Comparison of ENCODE assay signal across 8 mouse cellular contexts in the genomic region with DNA sequence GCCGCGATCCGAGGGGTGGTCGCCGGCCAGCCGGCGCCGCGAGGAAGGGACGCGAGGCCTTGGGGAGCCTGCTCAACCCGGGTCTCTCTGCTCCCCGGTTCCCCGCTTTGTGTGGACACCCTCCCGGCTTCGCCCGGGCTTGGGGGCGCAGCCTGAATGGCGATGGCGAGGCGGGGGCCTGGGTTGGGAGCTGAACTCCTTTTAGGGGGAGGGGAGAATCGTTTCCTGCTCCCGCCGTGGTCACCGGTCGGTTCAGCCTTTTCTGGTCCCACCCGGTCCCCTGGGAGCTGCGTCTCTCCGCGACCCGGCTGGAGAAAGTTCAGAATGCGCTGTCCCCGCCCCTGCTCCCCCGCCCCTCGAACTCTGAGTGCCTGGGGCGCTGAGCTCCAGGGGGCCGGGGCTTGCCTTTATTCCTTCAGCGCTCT. TPM values are rescaled to one million over a fixed set of nuclear protein-coding genes. Genes with fewer than 3 reads are reported as not detected.
DNase-seq lines count a peak whose midpoint lies in the region; ATAC-seq and TF ChIP-seq lines count a peak whose summit lies in the region.

No protein-coding gene starts in this region.

- no peaks in the 10 kb centered on the region for H3K9me3 ChIP-seq in forebrain, embryonic 15.5 days

- under 1% methylated on average over 24 of the region's 38 CpGs for WGBS in forebrain, embryonic 15.5 days
- WGBS in macrophage (ENCODE audit: missing documents) = 8% methylated on average over 29 of the region's 38 CpGs

- peak; percentile 67 for ATAC-seq in forebrain, embryonic 15.5 days (replicated peaks)
- ATAC-seq in megakaryocyte progenitor cell, adult 5-6 weeks (replicated peaks; ENCODE audit: poor library complexity) = no peak

- intact Hi-C loops in left cerebral cortex, adult 2 months (cut with DNase I) = loop anchor here (1.0 kb wide), 1 partner anchor 62 kb away; no protein-coding TSS in a partner anchor

- H3K4me3 ChIP-seq in forebrain, embryonic 15.5 days = peak overlapping the region; percentile 67
- H3K4me3 ChIP-seq in left cerebral cortex, adult 2 months = peak overlapping the region; percentile 87
- peak overlapping the region; percentile 15; the same call in 1 of the 2 replicates for H3K4me3 ChIP-seq in macrophage (ENCODE audit: inconsistent target)

- H3K27ac ChIP-seq in forebrain, embryonic 15.5 days (replicated peaks) = peak overlapping the region; percentile 84
- peak overlapping the region; percentile 94 for H3K27ac ChIP-seq in left cerebral cortex, adult 2 months
- no peak overlapping the region for H3K27ac ChIP-seq in macrophage

- H3K4me1 ChIP-seq in forebrain, embryonic 15.5 days = peaks cover 26% of the 10 kb centered on the region

- H3K27me3 ChIP-seq in forebrain, embryonic 15.5 days = no peaks in the 10 kb centered on the region

- TF ChIP-seq CTCF in brain, embryonic 14.5 days (IDR thresholded peaks at IDR 0.05; ENCODE audit: borderline replicate concordance, extremely low read depth, insufficient read depth, insufficient read length) = no peak
- no peak for TF ChIP-seq CTCF in left cerebral cortex, adult 2 months (IDR thresholded peaks at IDR 0.05)

- peak overlapping the region; percentile 94 for H3K4me2 ChIP-seq in forebrain, embryonic 15.5 days (replicated peaks)

- TF ChIP-seq POLR2A in brain, embryonic 14.5 days (IDR thresholded peaks at IDR 0.05; ENCODE audit: borderline replicate concordance, extremely low read depth, insufficient read depth, insufficient read length, poor library complexity, severe bottlenecking) = 0 out of 2 replicates have a peak, but pooled peaks have one; percentile 10

- DNase-seq in Muller cell, postnatal 12 days (ENCODE audit: inconsistent ontology term) = peak; percentile 86
- peak; percentile 65 for DNase-seq in brain, embryonic 14.5 days (ENCODE audit: low read depth)
- DNase-seq in heart, postnatal 4 days = peak; percentile 90
- DNase-seq in left cerebral cortex, adult 2 months (ENCODE audit: extremely low spot score in 1 of 2, low spot score in 2 of 2) = peak; percentile 36 to 51
- DNase-seq in spleen, postnatal 36 days (ENCODE audit: low spot score in 2 of 2) = peak; percentile 19 to 24

- H3K79me2 ChIP-seq in macrophage (ENCODE audit: inconsistent target) = no peaks in the 10 kb centered on the region

- H3K9ac ChIP-seq in forebrain, embryonic 15.5 days (replicated peaks) = peak overlapping the region; percentile 81

- H3K36me3 ChIP-seq in forebrain, embryonic 15.5 days = no peaks in the 10 kb centered on the region
- no peaks in the 10 kb centered on the region for H3K36me3 ChIP-seq in macrophage (ENCODE audit: inconsistent target)

RNA-seq across cellular contexts. Expression of gene Cuedc1, which starts 1.8 kb away (rescaled TPM):
- 33.1 and 53.2 TPM in 2 replicates for polyA plus RNA-seq in brain, embryonic 14.5 days (2012; rRNA removed)
- polyA plus RNA-seq in forebrain, embryonic 15.5 days (2015; fragmentation: Nextera tagmentation; extraction: Ambion mirVana) = 39.2 and 43.4 TPM in 2 replicates
- 10 to 100 TPM; 39.5 to 40.0 TPM for total RNA-seq in heart, postnatal 4 days (2021)
- total RNA-seq in left cerebral cortex, adult 2 months (2021) = 10 to 100 TPM; 31.4 to 31.7 TPM
- 10 to 100 TPM in 17 of 26 experiments, 1 to 10 TPM in 9; 3.5 to 73.4 (median 15.4) TPM for total RNA-seq in macrophage (2018; cell fraction: chromatin; rRNA removed)
- total RNA-seq in macrophage (2018; cell fraction: cytosol; rRNA removed) = 1 to 10 TPM in 22 of 26 experiments, under 1 TPM in 4; 0.48 to 4.6 (median 1.9) TPM
- 10 to 100 TPM in 6 of 26 experiments, 1 to 10 TPM in 20; 1.5 to 26.6 (median 5.2) TPM for total RNA-seq in macrophage (2018; cell fraction: nucleus; rRNA removed)
- 0.95 to 2.5 TPM (median 2.2 TPM) in 3 replicates for polyA plus RNA-seq in macrophage (2018)
- total RNA-seq in megakaryocyte progenitor cell, adult 5-6 weeks (2015) = 0.73 and 3.7 TPM in 2 replicates
- total RNA-seq in megakaryocyte progenitor cell, adult 5-6 weeks (2017) = 0.12 and 1.0 TPM in 2 replicates

RNA-seq across cellular contexts. Expression of gene Vezf1, which starts 31.5 kb away (rescaled TPM):
- polyA plus RNA-seq in brain, embryonic 14.5 days (2012; rRNA removed) = 45.0 and 58.4 TPM in 2 replicates
- polyA plus RNA-seq in forebrain, embryonic 15.5 days (2015; fragmentation: Nextera tagmentation; extraction: Ambion mirVana) = 60.6 and 61.4 TPM in 2 replicates
- 10 to 100 TPM; 36.7 to 41.3 TPM for total RNA-seq in heart, postnatal 4 days (2021)
- 10 to 100 TPM; 27.8 to 28.3 TPM for total RNA-seq in left cerebral cortex, adult 2 months (2021)
- total RNA-seq in macrophage (2018; cell fraction: chromatin; rRNA removed) = 100 to 1,000 TPM in 2 of 26 experiments, 10 to 100 TPM in 23, 1 to 10 TPM in 1; 9.5 to 112 (median 16.5) TPM
- total RNA-seq in macrophage (2018; cell fraction: cytosol; rRNA removed) = 10 to 100 TPM; 11.5 to 42.6 (median 17.7) TPM
- total RNA-seq in macrophage (2018; cell fraction: nucleus; rRNA removed) = 100 to 1,000 TPM in 2 of 26 experiments, 10 to 100 TPM in 24; 14.5 to 149 (median 23.2) TPM
- 12.2 to 18.4 TPM (median 14.4 TPM) in 3 replicates for polyA plus RNA-seq in macrophage (2018)
- 37.5 and 41.8 TPM in 2 replicates for total RNA-seq in megakaryocyte progenitor cell, adult 5-6 weeks (2015)
- total RNA-seq in megakaryocyte progenitor cell, adult 5-6 weeks (2017) = 16.2 and 18.8 TPM in 2 replicates

RNA-seq across cellular contexts. Expression of gene Srsf1, which starts 52.4 kb away (rescaled TPM):
- polyA plus RNA-seq in brain, embryonic 14.5 days (2012; rRNA removed) = 456 and 624 TPM in 2 replicates
- polyA plus RNA-seq in forebrain, embryonic 15.5 days (2015; fragmentation: Nextera tagmentation; extraction: Ambion mirVana) = 342 and 347 TPM in 2 replicates
- 100 to 1,000 TPM; 207 to 224 TPM for total RNA-seq in heart, postnatal 4 days (2021)
- total RNA-seq in left cerebral cortex, adult 2 months (2021) = 100 to 1,000 TPM; 184 to 190 TPM
- 100 to 1,000 TPM in 15 of 26 experiments, 10 to 100 TPM in 11; 52.3 to 254 (median 106) TPM for total RNA-seq in macrophage (2018; cell fraction: chromatin; rRNA removed)
- total RNA-seq in macrophage (2018; cell fraction: cytosol; rRNA removed) = 100 to 1,000 TPM in 4 of 26 experiments, 10 to 100 TPM in 22; 73.1 to 109 (median 89.7) TPM
- 100 to 1,000 TPM in 17 of 26 experiments, 10 to 100 TPM in 9; 70.6 to 242 (median 110) TPM for total RNA-seq in macrophage (2018; cell fraction: nucleus; rRNA removed)
- 77.7 to 105 TPM (median 79.2 TPM) in 3 replicates for polyA plus RNA-seq in macrophage (2018)
- 257 and 278 TPM in 2 replicates for total RNA-seq in megakaryocyte progenitor cell, adult 5-6 weeks (2015)
- total RNA-seq in megakaryocyte progenitor cell, adult 5-6 weeks (2017) = 528 and 695 TPM in 2 replicates

Comparison
In these comparisons a context has a peak if more than half of its experiments do, and no peak if none do; other contexts are left out.
1. DNase-seq: peak in every context shown above with its lines; median percentile 90 in heart, postnatal 4 days; 86 in Muller cell, postnatal 12 days; 65 in brain, embryonic 14.5 days; 44 in left cerebral cortex, adult 2 months; 22 in spleen, postnatal 36 days.
2. H3K4me3 ChIP-seq: peak in every context shown above with its lines; median percentile 87 in left cerebral cortex, adult 2 months; 67 in forebrain, embryonic 15.5 days; 15 in macrophage.
3. RNA of gene Cuedc1, which starts 1.8 kb away (total RNA-seq): 39.5 to 40.0 TPM in heart, postnatal 4 days and 31.4 to 31.7 TPM in left cerebral cortex, adult 2 months; 0.12 to 3.7 TPM in megakaryocyte progenitor cell, adult 5-6 weeks; every median in the first group is over 4 times any median in the second.